Mouse (Mus musculus) layer of hippocampus, adult 9-11 months (tissue): ENCODE data around the gene Snx6.
"Not testable (repeated sequence)": the region's sequence is repeated elsewhere in the genome, so short reads cannot be mapped to it uniquely, and the experiment has no call there.

Source experiments
- DNase-seq: peaks from one replicate; pipeline ENCODE4 v3.0.0; 2022

The Snx6 gene

GRCm38 (mm10) chr12:54796516-54797195 lies 1.2 kb upstream of the Snx6 start:
- no peak for DNase-seq

- no peak for DNase-seq
Observed at GRCm38 (mm10) chr12:54794392-54794791, 1.1 kb downstream of the Snx6 start.

DNA sequence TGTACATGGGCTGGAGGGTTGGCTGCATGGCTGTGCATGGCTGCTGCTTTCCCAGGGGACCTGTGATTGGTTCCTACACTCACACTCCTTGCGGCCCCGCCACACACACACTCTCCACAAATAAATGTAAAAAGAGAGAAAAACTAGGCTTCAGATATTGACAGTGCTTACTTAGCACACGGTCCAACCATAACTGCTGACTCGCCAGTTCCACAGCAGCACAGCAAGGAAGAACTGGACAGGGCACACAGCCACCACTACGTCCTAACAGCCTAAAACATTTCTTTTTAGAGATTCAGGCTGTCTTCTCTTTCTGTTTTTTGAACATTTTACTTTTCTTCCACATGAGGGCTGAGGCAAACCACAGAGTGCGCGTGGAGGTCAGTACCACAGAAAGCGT lies 4.0 kb downstream of the Snx6 start:
- no peak for DNase-seq

- DNase-seq, result no peak
Observed at GRCm38 (mm10) chr12:54789346-54790143, 6.0 kb downstream of the Snx6 start.

DNA sequence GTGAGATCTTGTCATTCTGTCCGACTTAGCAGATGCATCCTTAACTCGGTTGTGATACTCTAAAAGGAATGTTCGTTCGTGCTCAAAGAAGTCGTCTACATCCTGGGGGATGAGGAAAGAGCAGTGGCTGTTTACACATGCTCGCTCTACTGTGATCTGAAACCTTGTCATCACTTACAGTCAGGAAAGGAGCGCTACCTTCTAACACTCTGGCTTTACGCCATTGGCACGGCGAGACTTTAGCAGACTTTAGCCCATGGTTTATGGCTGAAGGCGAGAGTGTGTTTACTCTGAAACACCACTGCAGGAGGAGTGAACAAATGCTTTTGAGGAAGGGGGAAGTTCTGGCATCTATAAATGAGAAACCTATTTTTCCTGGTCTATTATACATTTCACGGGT lies 31.9 kb downstream of the Snx6 start:
- no peak for DNase-seq

DNA sequence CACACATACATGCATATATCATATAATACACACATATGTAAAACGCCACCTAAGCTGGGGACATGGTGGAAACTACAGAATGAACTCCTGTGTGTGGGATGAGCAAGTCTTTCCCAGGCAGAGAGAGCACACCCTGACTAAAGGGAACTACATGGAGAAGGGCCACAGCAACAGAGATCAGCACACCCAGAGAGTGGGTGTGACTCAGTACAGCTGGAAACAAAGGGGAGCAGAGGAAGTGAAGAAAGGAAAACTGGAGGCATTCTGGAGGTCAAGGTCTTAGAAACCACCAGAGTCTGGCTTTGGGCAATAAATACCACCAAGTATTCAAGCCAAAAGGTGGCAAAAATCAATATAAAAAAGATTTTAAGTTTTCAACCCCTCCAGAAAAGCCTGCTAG lies 34.8 kb downstream of the Snx6 start:
- DNase-seq, result no peak

GRCm38 (mm10) chr12:54758846-54759245 lies 36.7 kb downstream of the Snx6 start:
- DNase-seq, result no peak

DNA sequence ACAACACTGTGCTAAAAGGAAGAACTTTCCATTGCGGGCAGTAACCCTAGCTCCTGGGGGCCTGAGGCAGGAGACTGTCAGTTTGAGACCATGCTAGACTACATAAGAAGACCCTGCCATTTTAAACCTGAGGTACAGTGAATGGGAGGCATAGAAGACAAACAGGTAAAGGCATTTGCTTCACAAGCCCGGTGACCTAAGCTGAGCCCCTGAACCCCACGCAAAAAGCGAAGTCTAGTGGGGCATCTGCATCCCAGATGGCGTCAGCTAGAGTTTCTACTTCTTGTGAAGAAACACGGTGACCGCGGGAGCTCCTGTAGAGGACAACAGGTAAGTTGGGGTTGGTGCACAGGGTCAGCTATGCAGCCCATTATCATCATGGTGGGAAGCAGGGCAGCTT lies 46.9 kb downstream of the Snx6 start:
- no peak for DNase-seq

DNA sequence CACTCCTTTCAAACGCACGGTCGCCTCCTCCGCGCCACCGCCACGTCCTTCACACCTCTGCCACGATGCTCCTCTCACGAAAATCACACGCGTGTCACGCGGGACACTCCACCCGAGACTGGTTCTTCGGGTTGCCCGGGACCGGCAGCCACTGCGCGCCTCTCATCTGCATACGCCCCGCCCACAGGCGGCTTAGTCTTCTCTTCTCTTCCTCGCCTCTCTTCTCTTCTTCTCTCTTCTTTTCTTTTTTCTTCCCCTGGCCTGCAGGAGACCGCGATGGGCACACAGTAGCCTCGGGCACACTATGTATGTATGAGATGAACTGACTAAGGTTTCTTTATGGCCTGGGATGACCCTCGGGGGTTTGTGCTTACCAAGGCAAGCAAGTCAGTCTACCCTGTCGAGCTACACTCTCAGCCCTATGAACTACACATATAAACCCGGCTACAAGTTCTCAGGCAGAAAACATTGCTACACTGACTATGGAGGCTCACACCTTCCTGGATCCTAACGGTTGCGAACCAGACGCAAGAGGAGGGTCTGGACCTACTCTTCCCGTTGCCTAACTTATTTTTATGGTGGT lies 56.8 kb downstream of the Snx6 start:
- peak; percentile 27 for DNase-seq

DNA sequence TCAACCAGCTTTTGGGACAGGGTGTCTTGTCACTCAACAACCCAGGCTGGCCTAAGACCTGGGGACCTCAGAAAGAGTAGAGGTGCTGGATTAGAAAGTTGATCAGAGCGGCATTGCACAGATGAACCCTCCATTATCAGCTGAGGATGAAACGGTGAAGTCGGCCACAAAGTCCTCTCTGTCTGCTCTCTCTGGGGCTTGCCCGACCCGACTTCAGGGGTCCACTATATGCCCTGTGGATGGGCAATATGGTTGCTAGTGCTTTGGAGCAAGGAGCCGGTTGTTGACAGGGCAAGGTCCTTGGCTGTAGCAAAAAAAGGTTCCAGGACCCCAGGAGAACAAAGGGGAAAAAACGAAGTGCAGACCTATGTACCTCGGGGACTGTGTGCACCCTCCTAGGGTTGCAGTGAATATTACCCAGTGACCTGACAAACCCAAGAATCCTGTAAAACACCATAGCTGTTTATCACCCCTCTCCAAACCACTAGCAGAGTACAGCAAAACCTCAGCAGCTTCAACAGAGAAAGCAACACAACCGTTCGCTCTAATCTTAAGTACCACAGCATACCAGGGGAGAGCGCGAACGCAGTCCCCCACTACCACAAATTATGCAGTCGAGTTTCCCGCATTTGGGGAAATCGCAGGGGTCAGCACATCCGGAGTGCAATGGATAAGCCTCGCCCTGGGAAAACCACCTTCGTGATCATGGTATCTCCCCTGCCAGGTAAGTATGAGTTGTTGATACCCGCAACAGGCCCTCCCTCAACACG lies 57.4 kb downstream of the Snx6 start:
- not testable (repeated sequence) for DNase-seq

DNA sequence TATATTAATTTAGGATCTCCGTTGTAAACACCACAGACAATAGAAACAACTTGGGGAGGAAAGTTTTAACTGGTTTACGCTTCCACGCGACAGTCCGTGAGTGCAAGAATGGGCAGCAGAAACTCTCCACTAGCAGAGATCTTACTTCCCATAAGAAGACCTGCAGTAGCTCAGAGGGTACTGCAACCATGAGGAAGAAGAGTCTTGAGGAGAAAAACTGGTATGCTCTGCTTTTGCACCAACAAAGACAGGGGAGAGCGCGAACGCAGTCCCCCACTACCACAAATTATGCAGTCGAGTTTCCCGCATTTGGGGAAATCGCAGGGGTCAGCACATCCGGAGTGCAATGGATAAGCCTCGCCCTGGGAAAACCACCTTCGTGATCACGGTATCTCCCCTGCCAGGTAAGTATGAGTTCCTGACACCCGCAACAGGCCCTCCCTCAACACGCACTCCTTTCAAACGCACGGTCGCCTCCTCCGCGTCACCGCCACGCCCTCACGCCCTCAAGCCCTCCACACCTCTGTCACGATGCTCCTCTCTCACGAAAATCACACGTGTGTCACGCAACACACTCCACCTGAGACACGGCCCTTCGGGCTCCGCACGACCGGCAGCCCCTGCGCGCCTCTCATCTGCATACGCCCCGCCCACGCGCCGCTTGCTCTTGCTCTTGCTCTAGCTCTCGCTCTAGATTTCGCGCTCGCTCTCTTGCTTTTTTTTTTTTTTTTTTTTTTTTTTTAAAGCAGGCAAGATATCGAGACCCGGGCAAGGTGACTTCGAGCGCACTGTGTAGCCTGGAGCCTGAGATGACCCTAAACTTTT lies 61.0 kb downstream of the Snx6 start:
- not testable (repeated sequence) for DNase-seq

DNA sequence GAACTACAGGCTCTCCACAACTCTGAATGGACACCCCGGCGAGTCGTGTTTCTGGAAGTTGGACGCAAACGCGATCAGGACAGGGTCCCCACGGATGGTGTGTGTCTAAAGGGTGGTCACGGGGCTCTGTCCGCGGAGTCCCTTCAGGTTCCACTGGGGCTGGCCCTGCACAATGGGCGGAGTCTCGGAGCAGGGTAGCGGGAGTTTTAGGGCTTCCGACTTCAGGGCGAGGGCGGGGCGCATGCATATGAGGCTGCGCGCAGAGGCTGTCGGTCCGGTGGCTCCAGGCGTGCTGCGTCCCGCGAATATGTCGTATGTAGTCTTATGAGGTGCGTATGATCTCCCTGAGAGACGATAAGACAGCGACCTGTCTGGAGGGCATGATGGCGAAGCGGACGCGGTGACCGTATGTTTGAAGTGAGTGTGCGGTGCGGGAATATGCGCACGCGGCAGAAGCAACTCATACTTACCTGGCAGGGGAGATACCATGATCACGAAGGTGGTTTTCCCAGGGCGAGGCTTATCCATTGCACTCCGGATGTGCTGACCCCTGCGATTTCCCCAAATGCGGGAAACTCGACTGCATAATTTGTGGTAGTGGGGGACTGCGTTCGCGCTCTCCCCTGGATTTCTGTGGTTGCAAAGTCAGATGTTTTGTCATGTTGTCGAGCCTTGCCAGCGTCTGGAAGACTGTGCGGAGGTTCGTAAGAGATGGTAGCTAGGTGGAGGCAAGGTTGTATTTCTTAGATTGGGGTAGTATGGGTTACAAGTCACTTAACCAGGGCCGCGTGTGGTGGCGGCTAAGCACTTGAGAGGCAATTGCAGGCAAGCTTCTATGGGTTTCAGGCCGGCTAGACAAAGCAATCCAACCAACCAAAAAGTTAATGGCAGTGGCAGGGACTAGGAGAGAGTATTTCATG lies 66.1 kb downstream of the Snx6 start:
- DNase-seq, result not testable (repeated sequence)

DNA sequence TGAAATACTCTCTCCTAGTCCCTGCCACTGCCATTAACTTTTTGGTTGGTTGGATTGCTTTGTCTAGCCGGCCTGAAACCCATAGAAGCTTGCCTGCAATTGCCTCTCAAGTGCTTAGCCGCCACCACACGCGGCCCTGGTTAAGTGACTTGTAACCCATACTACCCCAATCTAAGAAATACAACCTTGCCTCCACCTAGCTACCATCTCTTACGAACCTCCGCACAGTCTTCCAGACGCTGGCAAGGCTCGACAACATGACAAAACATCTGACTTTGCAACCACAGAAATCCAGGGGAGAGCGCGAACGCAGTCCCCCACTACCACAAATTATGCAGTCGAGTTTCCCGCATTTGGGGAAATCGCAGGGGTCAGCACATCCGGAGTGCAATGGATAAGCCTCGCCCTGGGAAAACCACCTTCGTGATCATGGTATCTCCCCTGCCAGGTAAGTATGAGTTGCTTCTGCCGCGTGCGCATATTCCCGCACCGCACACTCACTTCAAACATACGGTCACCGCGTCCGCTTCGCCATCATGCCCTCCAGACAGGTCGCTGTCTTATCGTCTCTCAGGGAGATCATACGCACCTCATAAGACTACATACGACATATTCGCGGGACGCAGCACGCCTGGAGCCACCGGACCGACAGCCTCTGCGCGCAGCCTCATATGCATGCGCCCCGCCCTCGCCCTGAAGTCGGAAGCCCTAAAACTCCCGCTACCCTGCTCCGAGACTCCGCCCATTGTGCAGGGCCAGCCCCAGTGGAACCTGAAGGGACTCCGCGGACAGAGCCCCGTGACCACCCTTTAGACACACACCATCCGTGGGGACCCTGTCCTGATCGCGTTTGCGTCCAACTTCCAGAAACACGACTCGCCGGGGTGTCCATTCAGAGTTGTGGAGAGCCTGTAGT lies 76.4 kb downstream of the Snx6 start:
- not testable (repeated sequence) for DNase-seq

DNA sequence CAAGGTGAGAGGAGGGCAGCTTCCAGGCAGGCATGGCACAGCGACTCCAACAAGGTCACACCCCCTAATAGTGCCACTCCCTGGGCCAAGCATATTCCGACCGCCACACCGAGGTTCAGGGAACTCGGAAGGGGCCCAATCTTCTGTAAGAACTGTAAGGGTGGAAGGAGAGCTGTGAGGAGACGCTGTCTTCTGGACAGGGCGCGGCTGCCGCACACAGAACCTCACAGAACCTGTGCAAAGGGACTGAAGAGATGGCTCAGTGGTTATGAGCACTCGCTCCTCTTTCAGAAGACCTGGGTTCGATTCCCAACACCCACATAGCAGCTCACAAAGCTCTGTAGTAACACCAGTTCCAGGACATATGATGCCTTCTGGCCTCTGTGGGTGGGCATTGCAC lies 78.0 kb downstream of the Snx6 start:
- DNase-seq, result not testable (repeated sequence)

GRCm38 (mm10) chr12:54713822-54714626 lies 81.5 kb downstream of the Snx6 start:
- peak; percentile 61 for DNase-seq

GRCm38 (mm10) chr12:54710494-54710879 lies 85.0 kb downstream of the Snx6 start:
- DNase-seq, result peak; percentile 60

- not testable (repeated sequence) for DNase-seq
Observed at GRCm38 (mm10) chr12:54709691-54710493, 85.6 kb downstream of the Snx6 start.

DNA sequence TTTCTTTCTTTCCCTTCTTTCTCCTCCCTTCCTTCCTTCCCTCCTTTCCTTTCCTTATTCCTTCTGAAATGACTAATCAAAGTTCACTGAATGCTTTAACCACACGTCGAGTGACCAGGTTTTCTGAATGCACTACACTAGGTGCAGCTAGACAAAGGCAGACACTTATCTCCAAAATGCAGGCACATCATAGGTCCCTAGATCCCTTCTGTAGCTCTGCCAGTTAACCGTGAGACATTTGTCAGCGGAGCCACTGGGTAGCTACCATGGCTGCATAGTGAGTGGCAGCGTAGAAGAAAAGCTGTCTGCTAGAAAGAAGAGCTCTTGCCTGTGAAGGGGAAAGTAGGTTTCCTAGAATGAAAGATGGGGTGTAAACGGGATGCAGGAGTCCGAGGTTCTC lies 96.1 kb downstream of the Snx6 start:
- no peak for DNase-seq
